16 mouse cellular contexts compared by ENCODE assay signal in the genomic region with DNA sequence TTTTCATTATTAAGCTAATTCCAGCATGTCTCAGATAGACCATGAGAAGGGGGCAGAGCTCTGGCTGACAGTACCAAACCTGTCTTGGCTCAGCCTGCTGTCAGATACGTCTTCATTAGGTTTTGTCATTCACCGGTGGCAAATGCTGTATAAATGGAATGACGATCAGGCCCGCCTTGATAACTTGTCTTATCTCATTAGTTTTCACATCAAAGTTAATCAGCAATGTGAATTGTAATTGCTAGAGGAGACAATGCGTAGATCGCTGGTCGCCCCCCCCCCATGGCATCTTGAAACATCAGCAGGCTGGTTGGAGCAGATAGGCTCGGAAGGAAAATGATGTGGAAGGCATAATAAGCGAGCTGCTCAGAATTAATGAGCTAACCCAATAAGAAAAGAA.
DNase-seq lines count a peak whose midpoint lies in the region; ATAC-seq and TF ChIP-seq lines count a peak whose summit lies in the region.
"Had no signal": no experiment of that assay in that cellular context is flagged by ENCODE, and none has a peak within 500 bp of the region (broad histone marks: within the 10 kb centered on the region; RNA-seq: fewer than 3 reads in every experiment).

No protein-coding gene starts in this region.

- H3K27me3 ChIP-seq in forebrain, embryonic 10.5 days (ENCODE audit: poor library complexity, severe bottlenecking), result peaks cover 84% of the 10 kb centered on the region
- peaks cover 11% of the 10 kb centered on the region; the same call in 1 of the 2 replicates for H3K27me3 ChIP-seq in forebrain, embryonic 16.5 days (replicated peaks; ENCODE audit: control insufficient read depth, insufficient read depth, low read length)
- 0 out of 2 replicates have a peak, but pooled peaks cover 9% of the 10 kb centered on the region for H3K27me3 ChIP-seq in hindbrain, postnatal 0 days (ENCODE audit: insufficient read depth, low read length)
- peaks cover 9% of the 10 kb centered on the region for H3K27me3 ChIP-seq in midbrain, postnatal 0 days (ENCODE audit: insufficient read depth, low read length)
- H3K27me3 ChIP-seq: limb, embryonic 15.5 days had no signal

- TF ChIP-seq CTCF in hindbrain, postnatal 0 days (IDR thresholded peaks at IDR 0.05; ENCODE audit: low read depth), result no peak
- no peak for TF ChIP-seq CTCF in midbrain, postnatal 0 days (IDR thresholded peaks at IDR 0.05)

- H3K4me2 ChIP-seq in forebrain, embryonic 16.5 days (ENCODE audit: low read length), result no peak overlapping the region
- H3K4me2 ChIP-seq in hindbrain, postnatal 0 days (ENCODE audit: low read depth, low read length), result no peak overlapping the region; the same call in 1 of the 2 replicates
- H3K4me2 ChIP-seq in midbrain, postnatal 0 days (ENCODE audit: low read depth, low read length, poor library complexity, severe bottlenecking), result no peak overlapping the region
- H3K4me2 ChIP-seq: limb, embryonic 15.5 days had no signal

- no peaks in the 10 kb centered on the region for H3K9me3 ChIP-seq in forebrain, embryonic 10.5 days
- no peaks in the 10 kb centered on the region for H3K9me3 ChIP-seq in forebrain, embryonic 16.5 days (ENCODE audit: control insufficient read depth, low read length)
- H3K9me3 ChIP-seq in hindbrain, postnatal 0 days (ENCODE audit: low read length), result no peaks in the 10 kb centered on the region
- no peaks in the 10 kb centered on the region for H3K9me3 ChIP-seq in midbrain, postnatal 0 days (ENCODE audit: low read length)
- H3K9me3 ChIP-seq: limb, embryonic 15.5 days had no signal

- no peak overlapping the region for H3K9ac ChIP-seq in forebrain, embryonic 16.5 days (replicated peaks; ENCODE audit: low read depth, low read length)
- H3K9ac ChIP-seq in hindbrain, postnatal 0 days (replicated peaks; ENCODE audit: low read length), result no peak overlapping the region
- no peak overlapping the region for H3K9ac ChIP-seq in midbrain, postnatal 0 days (replicated peaks; ENCODE audit: low read length, poor library complexity, severe bottlenecking)
- H3K9ac ChIP-seq: limb, embryonic 15.5 days had no signal

- WGBS in forebrain, embryonic 10.5 days, result 43% methylated on average over 9 of the region's 9 CpGs
- 5% methylated on average over 9 of the region's 9 CpGs for WGBS in forebrain, embryonic 16.5 days
- WGBS in hindbrain, postnatal 0 days, result 28% methylated on average over 9 of the region's 9 CpGs
- 17% methylated on average over 9 of the region's 9 CpGs for WGBS in midbrain, postnatal 0 days

- DNase-seq in forebrain, embryonic 10.5 days (ENCODE audit: extremely low spot score, low spot score), result no peak
- DNase-seq in hindbrain, postnatal 0 days (ENCODE audit: low spot score), result peak; percentile 16
- peak; percentile 45 for DNase-seq in midbrain, postnatal 0 days (ENCODE audit: low spot score)
- no peak for DNase-seq in heart, adult 11 months
- no peak for DNase-seq in adrenal gland, postnatal 4 days (ENCODE audit: low spot score in 2 of 2)
- DNase-seq in spleen, postnatal 36 days (ENCODE audit: low spot score in 2 of 2), result no peak
- DNase-seq: B cell, adult 2 months; cerebellum, adult 18-20 months; heart, postnatal 14 days; kidney, postnatal 10 days; layer of hippocampus, adult 9-11 months; lung, adult 2 months had no signal

- H3K27ac ChIP-seq in forebrain, embryonic 10.5 days, result peak overlapping the region; percentile 62; the same call in 1 of the 2 replicates
- no peak overlapping the region for H3K27ac ChIP-seq in forebrain, embryonic 16.5 days (ENCODE audit: low read length)
- no peak overlapping the region for H3K27ac ChIP-seq in hindbrain, postnatal 0 days
- H3K27ac ChIP-seq in midbrain, postnatal 0 days (ENCODE audit: low read depth, low read length), result 0 out of 2 replicates have a peak overlapping the region, but pooled peaks have one; percentile 32
- H3K27ac ChIP-seq: limb, embryonic 15.5 days had no signal

- no peak overlapping the region for H3K4me3 ChIP-seq in forebrain, embryonic 10.5 days
- no peak overlapping the region for H3K4me3 ChIP-seq in forebrain, embryonic 16.5 days (replicated peaks; ENCODE audit: low read length)
- H3K4me3 ChIP-seq in hindbrain, postnatal 0 days (ENCODE audit: low read length), result no peak overlapping the region
- H3K4me3 ChIP-seq in midbrain, postnatal 0 days (ENCODE audit: low read depth, low read length), result no peak overlapping the region
- H3K4me3 ChIP-seq: limb, embryonic 15.5 days had no signal

- peaks cover 70% of the 10 kb centered on the region for H3K4me1 ChIP-seq in forebrain, embryonic 10.5 days
- peaks cover 25% of the 10 kb centered on the region for H3K4me1 ChIP-seq in forebrain, embryonic 16.5 days (replicated peaks; ENCODE audit: control insufficient read depth, insufficient read depth, low read length)
- H3K4me1 ChIP-seq in hindbrain, postnatal 0 days (ENCODE audit: insufficient read depth, low read length), result no peaks in the 10 kb centered on the region; the same call in 1 of the 2 replicates
- 0 out of 2 replicates have a peak, but pooled peaks cover 5% of the 10 kb centered on the region for H3K4me1 ChIP-seq in midbrain, postnatal 0 days (ENCODE audit: insufficient read depth, low read length)
- H3K4me1 ChIP-seq: limb, embryonic 15.5 days had no signal

- ATAC-seq in forebrain, embryonic 16.5 days, result peak; percentile 69
- peak; percentile 58; the same call in 1 of the 2 replicates for ATAC-seq in hindbrain, postnatal 0 days
- peak; percentile 57; the same call in 1 of the 2 replicates for ATAC-seq in midbrain, postnatal 0 days (ENCODE audit: low FRiP score)
- ATAC-seq in granulocyte monocyte progenitor cell, adult 5-6 weeks (replicated peaks; ENCODE audit: poor library complexity, severe bottlenecking), result no peak
- ATAC-seq: intestine, embryonic 16.5 days had no signal

- H3K36me3 ChIP-seq in forebrain, embryonic 10.5 days (replicated peaks), result no peaks in the 10 kb centered on the region
- H3K36me3 ChIP-seq in forebrain, embryonic 16.5 days (ENCODE audit: control insufficient read depth, insufficient read depth), result no peaks in the 10 kb centered on the region
- no peaks in the 10 kb centered on the region for H3K36me3 ChIP-seq in hindbrain, postnatal 0 days (ENCODE audit: insufficient read depth, low read length)
- H3K36me3 ChIP-seq in midbrain, postnatal 0 days (ENCODE audit: insufficient read depth, low read length), result no peaks in the 10 kb centered on the region
- H3K36me3 ChIP-seq: limb, embryonic 15.5 days had no signal

Comparison
In these comparisons a context has a peak if more than half of its experiments do, and no peak if none do; other contexts are left out.
1. H3K27ac ChIP-seq: peak in forebrain, embryonic 10.5 days (single experiment) and midbrain, postnatal 0 days (single experiment); none in forebrain, embryonic 16.5 days (single experiment) and hindbrain, postnatal 0 days (single experiment).
2. DNase-seq: peak in hindbrain, postnatal 0 days (single experiment) and midbrain, postnatal 0 days (single experiment); none in forebrain, embryonic 10.5 days (single experiment), heart, adult 11 months (single experiment), adrenal gland, postnatal 4 days (0 of 2) and spleen, postnatal 36 days (0 of 2).